Mouse (Mus musculus) limb, embryonic 11.5 days (tissue): Measurements from ENCODE around the gene Ankrd13b. TPM values are rescaled to one million over a fixed set of nuclear protein-coding genes. Genes with fewer than 3 reads are reported as not detected.

Source experiments
- ATAC-seq: fragments of 200-750 bp; cut with Nextera tagmentation; 2 replicates; pipeline ENCODE4 v1.8.0; 2017; ENCODE audit warnings: low read depth; ENCODE audit not compliant: insufficient number of reproducible peaks, low FRiP score, low TSS enrichment
- DNase-seq: peaks from one replicate; pipeline ENCODE4 v3.0.0-alpha.2; 2015; ENCODE audit warnings: low spot score
- H3K27ac ChIP-seq: fragments of 300-500 bp; sonication (generic); replicated peaks from 2 replicates; pipeline ENCODE4 v1.5.1; 2014; ENCODE audit warnings: low read depth, mild to moderate bottlenecking, low read length
- H3K27me3 ChIP-seq: fragments of 300-500 bp; sonication (generic); 2 replicates; pipeline ENCODE4 v1.6.1; 2014; ENCODE audit warnings: mild to moderate bottlenecking, low read length, mixed read lengths; ENCODE audit not compliant: control insufficient read depth, insufficient read depth
- H3K36me3 ChIP-seq: fragments of 300-500 bp; sonication (generic); 2 replicates; pipeline ENCODE4 v1.6.1; 2014; ENCODE audit warnings: mild to moderate bottlenecking, low read length, moderate library complexity, mixed read lengths; ENCODE audit not compliant: control insufficient read depth, insufficient read depth
- H3K4me1 ChIP-seq: fragments of 300-500 bp; sonication (generic); 2 replicates; pipeline ENCODE4 v1.6.1; 2014; ENCODE audit warnings: low read length, mixed read lengths; ENCODE audit not compliant: control insufficient read depth, insufficient read depth
- H3K4me2 ChIP-seq: fragments of 300-500 bp; sonication (generic); 2 replicates; pipeline ENCODE4 v1.6.1; 2014; ENCODE audit warnings: low read depth, mild to moderate bottlenecking, moderate library complexity; ENCODE audit not compliant: severe bottlenecking
- H3K4me3 ChIP-seq: fragments of 300-500 bp; sonication (generic); 2 replicates; pipeline ENCODE4 v1.5.1; 2014; ENCODE audit warnings: low read depth, low read length
- H3K9ac ChIP-seq: fragments of 300-500 bp; sonication (generic); 2 replicates; pipeline ENCODE4 v1.6.1; 2014; ENCODE audit warnings: mild to moderate bottlenecking, low read length
- H3K9me3 ChIP-seq: fragments of 300-500 bp; sonication (generic); 2 replicates; pipeline ENCODE4 v1.6.1; 2016; ENCODE audit warnings: low read length; ENCODE audit not compliant: control insufficient read depth
- WGBS: fragments of 180-500 bp; shearing (Covaris S2); extraction: QIAGEN DNeasy Blood & Tissue Kit; methylation state at CpG from one replicate; pipeline ENCODE4 v1.1.7; 2014; 5-methylcytosine and 5-hydroxymethylcytosine counted together
- polyA plus RNA-seq: library from polyadenylated mRNA; unstranded; fragments of >200 nt; fragmentation: Nextera tagmentation; extraction: Ambion mirVana; gene quantifications from 2 replicates; pipeline ENCODE4 v1.2.1, GENCODE M21; 2014

Ankrd13b gene
- polyA plus RNA-seq, 1 experiment from 2014 or later: 12.8 TPM

GRCm38 (mm10) chr11:77449224-77449623 lies 40.3 kb downstream of the Ankrd13b start:
- WGBS: 92% methylated on average over 7 of the region's 7 CpGs
- Histone ChIP-seq H3K4me1 (no peaks in the 10 kb centered on the region), H3K27ac (no peak overlapping the region), H3K9me3 (no peaks in the 10 kb centered on the region), H3K4me3 (no peak overlapping the region), H3K4me2 (no peak overlapping the region), H3K9ac (no peak overlapping the region), H3K27me3 (no peaks in the 10 kb centered on the region), H3K36me3 (peaks cover 4% of the 10 kb centered on the region; the same call in 1 of the 2 replicates)
- DNase-seq: no peak
- ATAC-seq: no peak

DNA sequence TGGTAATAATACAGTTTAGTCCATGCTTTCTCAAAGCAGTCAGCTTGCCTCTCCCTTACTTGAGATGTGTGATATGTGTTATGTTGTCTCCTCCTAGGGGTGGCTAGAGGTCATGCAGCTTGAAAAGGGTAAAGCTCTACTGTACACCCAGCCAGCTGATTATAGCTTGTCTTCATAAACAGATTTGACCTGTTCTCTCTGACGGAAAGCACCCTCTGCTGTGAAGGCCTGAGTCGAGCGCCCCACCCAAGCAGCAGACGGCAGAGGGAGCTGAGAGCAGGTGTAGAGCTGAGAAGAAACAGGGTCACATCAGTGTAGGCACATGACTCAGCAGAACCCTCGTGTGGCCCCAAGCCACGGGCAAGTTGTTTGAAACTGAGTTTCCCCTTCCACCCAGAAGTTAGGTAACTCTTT lies 42.8 kb downstream of the Ankrd13b start:
- no peaks in the 10 kb centered on the region for H3K36me3 ChIP-seq
- no peak for ATAC-seq
- H3K9ac ChIP-seq: no peak overlapping the region
- no peak overlapping the region for H3K4me2 ChIP-seq
- H3K9me3 ChIP-seq: no peaks in the 10 kb centered on the region
- 56% methylated on average over 6 of the region's 6 CpGs for WGBS
- H3K27ac ChIP-seq: no peak overlapping the region
- no peaks in the 10 kb centered on the region for H3K27me3 ChIP-seq
- peak; percentile 31 for DNase-seq
- H3K4me1 ChIP-seq: no peaks in the 10 kb centered on the region
- no peak overlapping the region for H3K4me3 ChIP-seq

DNA sequence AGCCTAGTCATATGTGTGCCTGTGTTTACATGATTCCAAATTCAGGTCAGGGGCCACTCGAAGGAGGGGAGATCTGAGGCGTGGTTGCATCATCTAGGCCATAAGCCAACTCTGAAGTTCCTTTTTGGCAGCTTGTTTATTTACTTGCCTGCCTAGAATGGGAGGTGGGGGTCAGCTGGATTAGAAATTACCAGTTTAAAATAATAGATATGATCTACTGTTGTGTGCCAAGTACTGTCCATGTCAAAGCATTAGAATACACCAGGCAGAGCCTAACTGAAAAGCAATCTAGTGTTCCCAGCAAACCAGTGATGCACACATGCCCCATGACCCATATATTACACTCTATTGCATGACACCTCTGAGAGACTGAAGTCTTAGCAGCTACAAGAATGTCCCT lies 44.5 kb downstream of the Ankrd13b start:
- no peaks in the 10 kb centered on the region for H3K9me3 ChIP-seq
- no peaks in the 10 kb centered on the region for H3K4me1 ChIP-seq
- 84% methylated on average over 2 of the region's 2 CpGs for WGBS
- no peak overlapping the region for H3K4me2 ChIP-seq
- H3K9ac ChIP-seq: no peak overlapping the region
- H3K36me3 ChIP-seq: no peaks in the 10 kb centered on the region
- no peak for ATAC-seq
- H3K27me3 ChIP-seq: no peaks in the 10 kb centered on the region
- DNase-seq: no peak
- H3K4me3 ChIP-seq: no peak overlapping the region
- H3K27ac ChIP-seq: no peak overlapping the region

DNA sequence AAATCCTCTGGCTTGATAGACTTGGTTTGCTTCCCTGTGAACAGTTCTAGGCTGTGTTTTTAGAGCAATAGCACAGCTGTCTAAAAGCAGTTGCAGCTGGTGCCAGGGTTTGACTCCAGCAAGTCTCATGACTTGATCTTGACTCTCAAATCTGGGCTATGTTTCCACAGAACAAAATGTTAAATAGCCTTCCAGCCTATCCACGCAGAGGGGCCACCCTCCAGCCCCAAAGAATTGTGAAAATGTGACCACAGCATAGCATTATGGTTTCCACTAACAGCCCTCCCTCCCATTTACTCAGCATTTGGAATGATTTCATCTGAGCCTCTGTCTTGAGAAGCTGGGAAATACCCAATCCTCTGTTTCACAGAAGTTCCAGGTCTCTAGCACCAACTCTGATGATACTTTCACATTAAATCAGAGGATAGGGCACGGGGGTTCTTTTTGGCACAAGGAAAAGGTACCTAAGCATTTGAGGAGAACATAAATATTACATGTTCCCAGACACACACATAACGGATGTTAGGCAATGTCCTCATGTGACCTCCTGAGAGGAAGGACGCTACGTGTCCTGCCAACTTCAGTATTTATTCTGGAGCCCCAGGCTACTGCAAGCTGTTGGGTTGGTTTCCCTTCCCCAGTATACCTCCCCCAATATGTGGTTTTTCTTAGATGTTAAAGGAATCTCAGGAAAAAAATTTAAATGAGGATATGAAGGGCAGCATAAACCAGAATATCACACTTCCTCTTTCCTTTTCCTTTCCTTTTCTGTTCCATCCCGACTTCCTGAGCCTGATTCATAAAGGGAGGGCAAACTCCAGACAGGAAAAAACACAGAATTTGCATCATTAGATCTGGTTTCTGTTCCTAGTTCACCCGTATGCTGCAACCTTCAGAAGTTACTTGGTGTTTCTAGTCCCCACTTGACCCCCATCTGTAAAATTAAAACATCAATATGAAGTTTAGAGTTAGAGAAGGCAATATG lies 47.0 kb downstream of the Ankrd13b start:
- H3K27me3 ChIP-seq: no peaks in the 10 kb centered on the region
- H3K4me3 ChIP-seq: no peak overlapping the region
- H3K4me1 ChIP-seq: no peaks in the 10 kb centered on the region
- no peak overlapping the region for H3K27ac ChIP-seq
- H3K4me2 ChIP-seq: no peak overlapping the region
- ATAC-seq (no peak), DNase-seq (no peak)
- H3K9me3 ChIP-seq: no peaks in the 10 kb centered on the region
- H3K9ac ChIP-seq: no peak overlapping the region
- H3K36me3 ChIP-seq: no peaks in the 10 kb centered on the region
- 78% methylated on average over 7 of the region's 7 CpGs for WGBS

DNA sequence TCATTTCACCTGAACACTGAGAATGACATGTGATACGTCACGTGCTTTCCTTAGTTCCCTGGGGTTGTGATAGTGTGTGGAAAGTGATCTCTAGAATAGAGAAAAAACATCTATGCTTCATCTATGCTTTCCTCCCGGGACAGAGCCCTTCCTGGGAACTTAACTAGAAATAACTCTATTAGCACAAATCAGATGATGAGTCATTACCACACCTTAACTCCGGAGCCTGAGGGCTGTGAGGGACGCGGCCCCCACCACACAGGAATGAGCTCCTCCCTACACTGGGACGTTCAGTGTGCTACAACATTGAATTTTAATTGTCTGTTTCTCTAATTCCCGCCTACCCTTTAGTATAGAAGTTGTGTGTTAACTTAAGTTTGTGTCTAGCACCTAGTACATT lies 48.5 kb downstream of the Ankrd13b start:
- Histone ChIP-seq H3K9ac (no peak overlapping the region), H3K9me3 (no peaks in the 10 kb centered on the region), H3K27me3 (no peaks in the 10 kb centered on the region), H3K36me3 (no peaks in the 10 kb centered on the region), H3K4me3 (no peak overlapping the region), H3K27ac (no peak overlapping the region), H3K4me2 (no peak overlapping the region), H3K4me1 (no peaks in the 10 kb centered on the region)
- DNase-seq (no peak), ATAC-seq (no peak)
- WGBS: 84% methylated on average over 8 of the region's 8 CpGs

DNA sequence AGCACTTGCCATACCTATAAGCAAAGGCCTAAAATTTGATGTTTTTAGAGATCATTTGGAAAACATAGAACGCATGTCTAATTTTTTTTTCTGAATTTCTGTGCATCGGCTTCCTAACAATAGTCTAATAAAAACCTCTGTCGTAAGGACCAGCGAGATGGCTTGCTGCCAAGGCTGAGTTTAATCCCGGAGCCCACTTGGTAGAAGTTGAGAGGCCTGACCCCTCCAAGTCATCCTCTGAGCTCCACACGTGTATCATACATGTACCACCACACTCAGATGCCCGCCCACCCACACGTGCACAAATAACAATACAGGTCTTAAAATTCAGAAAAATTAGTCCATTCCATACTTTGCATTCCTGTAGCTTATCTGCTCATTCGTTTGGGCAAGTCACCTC lies 49.4 kb downstream of the Ankrd13b start:
- DNase-seq (no peak), ATAC-seq (no peak)
- Histone ChIP-seq H3K9ac (no peak overlapping the region), H3K27ac (no peak overlapping the region), H3K4me1 (no peaks in the 10 kb centered on the region), H3K27me3 (no peaks in the 10 kb centered on the region), H3K36me3 (no peaks in the 10 kb centered on the region), H3K9me3 (no peaks in the 10 kb centered on the region), H3K4me3 (no peak overlapping the region), H3K4me2 (no peak overlapping the region)
- 89% methylated on average over 9 of the region's 9 CpGs for WGBS

DNA sequence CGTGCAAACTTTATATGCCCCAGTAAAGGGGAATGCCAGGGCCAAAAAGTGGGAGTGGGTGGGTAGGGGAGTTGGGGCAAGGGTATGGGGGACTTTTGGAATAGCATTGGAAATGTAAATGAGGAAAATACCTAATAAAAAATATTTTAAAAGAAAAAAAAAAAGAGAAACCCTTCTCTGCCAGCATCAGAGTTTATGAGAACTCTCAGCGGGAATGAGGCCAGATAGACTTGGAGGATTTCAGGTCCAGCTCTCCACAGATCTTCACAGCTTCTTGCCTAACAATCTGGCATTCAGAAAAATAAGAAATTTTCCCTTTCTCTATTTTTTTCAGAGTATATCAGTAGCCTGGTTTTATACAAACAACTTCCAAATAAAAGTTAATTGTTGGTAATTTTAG lies 52.5 kb downstream of the Ankrd13b start:
- Histone ChIP-seq H3K4me1 (no peaks in the 10 kb centered on the region), H3K9ac (no peak overlapping the region), H3K4me2 (no peak overlapping the region), H3K36me3 (no peaks in the 10 kb centered on the region), H3K9me3 (no peaks in the 10 kb centered on the region), H3K27ac (no peak overlapping the region), H3K4me3 (no peak overlapping the region), H3K27me3 (no peaks in the 10 kb centered on the region)
- no peak for ATAC-seq
- WGBS: 92% methylated on average over 2 of the region's 2 CpGs
- DNase-seq: no peak

- H3K27ac ChIP-seq: no peak overlapping the region
- H3K27me3 ChIP-seq: no peaks in the 10 kb centered on the region
- no peak overlapping the region for H3K4me2 ChIP-seq
- H3K9ac ChIP-seq: no peak overlapping the region
- ATAC-seq (no peak), DNase-seq (no peak)
- H3K4me3 ChIP-seq: no peak overlapping the region
- 84% methylated on average over 1 of the region's 1 CpGs for WGBS
- H3K36me3 ChIP-seq: no peaks in the 10 kb centered on the region
- no peaks in the 10 kb centered on the region for H3K9me3 ChIP-seq
- H3K4me1 ChIP-seq: no peaks in the 10 kb centered on the region
These were observed 61.0 kb downstream of the Ankrd13b start for GRCm38 (mm10) chr11:77428446-77428845.
